Mouse (Mus musculus): ENCODE measurements around the gene Scube2. TPM values are rescaled to one million over a fixed set of nuclear protein-coding genes. Genes with fewer than 3 reads are reported as not detected.

Gene Scube2
- polyA plus RNA-seq, 1 experiment from 2014 or later = 1.2 TPM

DNA sequence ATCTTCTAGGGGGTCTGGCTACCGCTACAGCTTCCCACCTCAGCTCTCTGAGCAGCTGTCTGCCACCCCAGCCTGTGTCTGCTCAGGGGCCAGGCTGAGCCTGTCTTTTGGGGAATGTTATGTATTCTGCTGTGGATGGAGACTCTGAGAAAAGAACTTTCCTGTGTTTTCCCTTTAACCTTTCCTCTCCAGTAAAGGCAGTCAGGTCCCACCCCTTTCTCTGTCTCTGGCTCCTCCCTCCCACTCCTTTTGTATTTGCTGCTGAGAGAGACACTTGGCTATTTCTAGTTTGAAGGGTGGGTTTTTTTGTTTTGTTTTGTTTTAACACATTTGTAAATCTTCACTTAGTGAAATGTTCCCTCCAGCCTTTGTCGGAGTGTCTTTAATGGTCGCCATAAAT is 1.2 kb upstream of the Scube2 start:
- no peak overlapping the region for H3K4me3 ChIP-seq (ENCODE audit: low read depth, low read length)
- no peaks in the 10 kb centered on the region for H3K36me3 ChIP-seq (ENCODE audit: control insufficient read depth, insufficient read depth, low read length)
- H3K4me2 ChIP-seq (ENCODE audit: low read length) = no peak overlapping the region
- no peaks in the 10 kb centered on the region for H3K9me3 ChIP-seq (replicated peaks; ENCODE audit: control insufficient read depth, low read length, poor library complexity, severe bottlenecking)
- ATAC-seq = no peak
- WGBS = 29% methylated on average over 3 of the region's 3 CpGs
- no peak overlapping the region for H3K9ac ChIP-seq (ENCODE audit: low read depth, low read length)
- peaks cover 6% of the 10 kb centered on the region for H3K27me3 ChIP-seq (ENCODE audit: control insufficient read depth, insufficient read depth, low read depth, low read length)
- peaks cover 7% of the 10 kb centered on the region; the same call in 1 of the 2 replicates for H3K4me1 ChIP-seq (ENCODE audit: control insufficient read depth, insufficient read depth, low read length)
- no peak overlapping the region for H3K27ac ChIP-seq (ENCODE audit: low read length)

DNA sequence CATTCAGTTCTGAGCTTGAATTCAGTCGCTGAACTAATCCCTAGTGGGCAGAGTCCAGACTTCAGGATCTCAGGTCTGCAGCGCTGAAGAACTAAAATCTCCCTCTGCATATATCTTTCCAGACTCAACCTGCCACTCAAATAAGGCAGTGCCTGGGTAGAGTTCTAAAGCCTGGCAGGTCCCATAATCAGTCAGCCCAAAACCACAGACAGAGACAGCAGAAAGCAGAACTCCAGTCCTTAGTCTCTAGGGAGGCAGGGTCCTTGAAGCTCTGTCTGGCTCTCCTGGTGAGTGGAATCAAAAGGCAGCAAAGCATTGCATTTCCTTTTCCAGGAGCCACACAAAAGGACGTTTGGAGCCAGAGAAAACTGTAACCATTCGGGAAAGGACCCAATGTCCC is 1.9 kb downstream of the Scube2 start:
- H3K4me3 ChIP-seq (ENCODE audit: low read depth, low read length) = no peak overlapping the region
- WGBS = 18% methylated on average over 4 of the region's 4 CpGs

GRCm38 (mm10) chr7:109860162-109860561 is 5.3 kb downstream of the Scube2 start:
- no peaks in the 10 kb centered on the region for H3K9me3 ChIP-seq (replicated peaks; ENCODE audit: control insufficient read depth, low read length, poor library complexity, severe bottlenecking)
- H3K4me1 ChIP-seq (ENCODE audit: control insufficient read depth, insufficient read depth, low read length) = peaks cover 3% of the 10 kb centered on the region; the same call in 1 of the 2 replicates
- H3K4me3 ChIP-seq (ENCODE audit: low read depth, low read length) = no peak overlapping the region
- 85% methylated on average over 7 of the region's 7 CpGs for WGBS
- ATAC-seq = no peak
- H3K4me2 ChIP-seq (ENCODE audit: low read length) = no peak overlapping the region
- peaks cover 4% of the 10 kb centered on the region; the same call in 1 of the 2 replicates for H3K27me3 ChIP-seq (ENCODE audit: control insufficient read depth, insufficient read depth, low read depth, low read length)
- no peak overlapping the region for H3K27ac ChIP-seq (ENCODE audit: low read length)
- H3K36me3 ChIP-seq (ENCODE audit: control insufficient read depth, insufficient read depth, low read length) = no peaks in the 10 kb centered on the region
- no peak overlapping the region for H3K9ac ChIP-seq (ENCODE audit: low read depth, low read length)

More for the DNA sequence above, 1.9 kb downstream of the Scube2 start:
- Histone ChIP-seq H3K9me3 (replicated peaks; ENCODE audit: control insufficient read depth, low read length, poor library complexity, severe bottlenecking) (no peaks in the 10 kb centered on the region), H3K4me1 (ENCODE audit: control insufficient read depth, insufficient read depth, low read length) (peaks cover 7% of the 10 kb centered on the region; the same call in 1 of the 2 replicates), H3K27me3 (ENCODE audit: control insufficient read depth, insufficient read depth, low read depth, low read length) (peaks cover 6% of the 10 kb centered on the region), H3K36me3 (ENCODE audit: control insufficient read depth, insufficient read depth, low read length) (no peaks in the 10 kb centered on the region), H3K27ac (ENCODE audit: low read length) (no peak overlapping the region), H3K9ac (ENCODE audit: low read depth, low read length) (no peak overlapping the region), H3K4me2 (ENCODE audit: low read length) (no peak overlapping the region)
- ATAC-seq = no peak

DNA sequence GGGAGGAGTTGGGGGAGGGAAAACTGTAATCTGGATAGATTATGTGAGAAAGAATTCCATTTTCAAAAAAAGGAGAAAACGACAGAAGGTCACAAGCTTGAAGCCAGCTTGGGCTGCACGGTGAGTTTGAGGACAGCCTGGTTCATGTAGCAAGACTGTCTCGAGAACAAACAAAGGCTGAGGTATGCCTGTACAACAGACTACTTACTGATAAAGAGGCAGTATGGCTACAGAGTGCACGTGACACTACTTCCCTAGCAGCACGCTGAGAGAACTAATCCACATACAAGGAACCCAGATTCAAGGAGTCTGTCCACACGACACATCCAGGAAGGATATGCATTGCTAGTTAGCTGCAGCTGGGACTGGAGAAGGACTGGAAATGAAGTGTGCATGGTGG is 6.1 kb downstream of the Scube2 start:
- Histone ChIP-seq H3K27me3 (ENCODE audit: control insufficient read depth, insufficient read depth, low read depth, low read length) (no peaks in the 10 kb centered on the region), H3K4me3 (ENCODE audit: low read depth, low read length) (no peak overlapping the region), H3K9me3 (replicated peaks; ENCODE audit: control insufficient read depth, low read length, poor library complexity, severe bottlenecking) (no peaks in the 10 kb centered on the region), H3K4me1 (ENCODE audit: control insufficient read depth, insufficient read depth, low read length) (no peaks in the 10 kb centered on the region), H3K27ac (ENCODE audit: low read length) (no peak overlapping the region), H3K4me2 (ENCODE audit: low read length) (no peak overlapping the region), H3K36me3 (ENCODE audit: control insufficient read depth, insufficient read depth, low read length) (no peaks in the 10 kb centered on the region), H3K9ac (ENCODE audit: low read depth, low read length) (no peak overlapping the region)
- WGBS = 59% methylated on average over 6 of the region's 6 CpGs
- ATAC-seq = no peak

DNA sequence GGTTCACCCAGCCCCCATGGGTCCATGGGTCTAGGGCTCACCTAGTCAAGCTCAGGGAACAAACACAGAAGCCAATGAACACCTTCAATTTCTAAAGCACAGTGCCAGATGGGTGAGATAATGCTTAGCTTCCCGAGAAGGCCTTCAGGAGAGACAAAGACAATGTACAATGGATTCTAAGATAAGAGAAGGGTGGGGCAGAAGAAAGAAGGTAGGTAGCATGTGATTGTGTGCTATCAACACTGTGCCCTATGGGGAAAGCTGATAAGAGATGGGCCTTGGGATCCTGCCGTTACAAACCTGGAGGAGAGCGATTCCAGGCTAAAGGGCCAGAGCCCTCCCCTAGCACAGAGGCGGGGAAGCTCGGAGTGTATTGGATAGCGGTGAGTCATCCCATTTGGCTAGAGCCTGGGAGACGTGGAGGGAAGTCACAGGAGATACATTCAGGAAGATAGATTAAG is 12.7 kb downstream of the Scube2 start:
- no peak overlapping the region for H3K9ac ChIP-seq (ENCODE audit: low read depth, low read length)
- no peaks in the 10 kb centered on the region for H3K9me3 ChIP-seq (replicated peaks; ENCODE audit: control insufficient read depth, low read length, poor library complexity, severe bottlenecking)
- H3K4me3 ChIP-seq (ENCODE audit: low read depth, low read length) = no peak overlapping the region
- H3K4me1 ChIP-seq (ENCODE audit: control insufficient read depth, insufficient read depth, low read length) = peaks cover 9% of the 10 kb centered on the region; the same call in 1 of the 2 replicates
- H3K4me2 ChIP-seq (ENCODE audit: low read length) = no peak overlapping the region
- no peaks in the 10 kb centered on the region for H3K36me3 ChIP-seq (ENCODE audit: control insufficient read depth, insufficient read depth, low read length)
- H3K27me3 ChIP-seq (ENCODE audit: control insufficient read depth, insufficient read depth, low read depth, low read length) = no peaks in the 10 kb centered on the region
- no peak for ATAC-seq
- no peak overlapping the region for H3K27ac ChIP-seq (ENCODE audit: low read length)
- 68% methylated on average over 7 of the region's 7 CpGs for WGBS

DNA sequence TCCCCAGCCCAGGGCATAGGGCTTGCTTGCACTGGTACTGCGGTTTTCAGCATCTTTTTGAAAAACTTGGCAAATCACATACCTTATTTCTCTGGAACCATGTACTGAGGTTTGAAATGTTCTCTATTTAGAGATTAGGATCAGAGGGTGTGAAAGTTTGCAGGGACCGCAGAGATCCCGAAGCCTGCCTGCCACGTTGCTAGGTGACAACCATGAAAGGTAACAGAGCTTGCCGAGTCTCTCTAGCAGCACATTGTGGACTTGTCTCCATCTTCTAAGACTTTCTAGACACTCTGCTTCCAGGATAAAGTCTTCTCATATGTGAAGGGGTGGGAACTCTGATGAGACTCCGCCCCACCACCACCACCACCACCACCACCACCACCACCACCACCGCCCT is 13.5 kb downstream of the Scube2 start:
- H3K27ac ChIP-seq (ENCODE audit: low read length) = no peak overlapping the region
- WGBS = 61% methylated on average over 7 of the region's 7 CpGs
- H3K4me3 ChIP-seq (ENCODE audit: low read depth, low read length) = no peak overlapping the region
- H3K9me3 ChIP-seq (replicated peaks; ENCODE audit: control insufficient read depth, low read length, poor library complexity, severe bottlenecking) = no peaks in the 10 kb centered on the region
- H3K36me3 ChIP-seq (ENCODE audit: control insufficient read depth, insufficient read depth, low read length) = no peaks in the 10 kb centered on the region
- H3K9ac ChIP-seq (ENCODE audit: low read depth, low read length) = no peak overlapping the region
- peaks cover 9% of the 10 kb centered on the region; the same call in 1 of the 2 replicates for H3K4me1 ChIP-seq (ENCODE audit: control insufficient read depth, insufficient read depth, low read length)
- H3K4me2 ChIP-seq (ENCODE audit: low read length) = no peak overlapping the region
- ATAC-seq = no peak
- H3K27me3 ChIP-seq (ENCODE audit: control insufficient read depth, insufficient read depth, low read depth, low read length) = no peaks in the 10 kb centered on the region

DNA sequence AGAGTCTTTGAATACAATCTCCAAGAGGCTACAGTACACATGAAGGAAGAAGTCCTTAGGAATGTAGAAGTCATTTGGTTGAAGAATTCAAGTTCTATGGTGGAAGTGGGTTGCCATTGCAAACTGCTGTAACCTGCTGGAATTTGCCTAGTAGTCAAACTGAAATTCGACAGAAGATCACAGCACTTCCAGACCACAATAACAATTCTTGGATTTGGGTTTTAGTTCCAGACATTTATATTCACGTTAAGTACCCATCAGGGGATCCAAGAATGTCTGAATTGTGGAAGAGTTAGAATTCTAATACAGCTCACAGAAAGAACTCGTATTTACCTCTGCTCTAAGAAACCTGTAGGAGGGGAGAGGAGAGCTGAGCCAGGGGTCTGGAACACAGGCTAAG is 14.9 kb downstream of the Scube2 start:
- Histone ChIP-seq H3K4me1 (ENCODE audit: control insufficient read depth, insufficient read depth, low read length) (peaks cover 9% of the 10 kb centered on the region; the same call in 1 of the 2 replicates), H3K4me3 (ENCODE audit: low read depth, low read length) (no peak overlapping the region), H3K4me2 (ENCODE audit: low read length) (no peak overlapping the region), H3K27ac (ENCODE audit: low read length) (no peak overlapping the region), H3K36me3 (ENCODE audit: control insufficient read depth, insufficient read depth, low read length) (no peaks in the 10 kb centered on the region), H3K27me3 (ENCODE audit: control insufficient read depth, insufficient read depth, low read depth, low read length) (no peaks in the 10 kb centered on the region), H3K9me3 (replicated peaks; ENCODE audit: control insufficient read depth, low read length, poor library complexity, severe bottlenecking) (no peaks in the 10 kb centered on the region), H3K9ac (ENCODE audit: low read depth, low read length) (no peak overlapping the region)
- no peak for ATAC-seq
- WGBS = 24% methylated on average over 3 of the region's 3 CpGs

DNA sequence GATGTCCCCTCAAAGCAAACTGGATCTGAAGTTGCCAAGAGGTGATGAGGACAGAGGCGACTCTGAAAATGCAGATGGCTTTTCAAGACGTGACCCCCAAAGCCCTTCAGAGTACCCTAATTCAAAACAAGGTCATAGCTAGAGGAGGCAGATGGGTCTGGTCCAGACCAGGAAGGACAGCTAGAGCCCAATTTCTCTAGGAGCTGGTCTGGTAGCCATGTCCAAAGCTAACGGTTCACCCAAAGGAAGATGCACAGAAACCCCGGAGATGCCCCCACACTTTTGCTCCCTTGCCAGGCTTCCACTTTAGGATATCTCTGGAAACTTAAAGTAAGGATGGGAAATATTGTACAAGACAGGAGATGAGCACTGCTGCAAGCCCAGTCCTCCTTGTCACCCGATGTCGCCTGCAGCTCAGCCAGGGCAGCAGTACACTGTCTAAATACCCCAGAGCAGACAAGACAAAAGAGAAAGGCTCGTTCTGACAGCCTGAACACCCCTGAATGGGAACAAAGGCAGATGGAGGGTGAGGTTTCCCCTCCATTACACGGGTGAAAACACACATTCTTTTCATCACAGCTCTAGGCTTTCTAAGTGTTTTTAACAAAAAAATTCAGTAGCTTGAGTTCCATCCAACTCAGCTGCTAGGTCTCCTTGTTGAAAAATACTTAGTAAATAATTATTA is 15.6 kb downstream of the Scube2 start:
- Histone ChIP-seq H3K4me2 (ENCODE audit: low read length) (no peak overlapping the region), H3K36me3 (ENCODE audit: control insufficient read depth, insufficient read depth, low read length) (no peaks in the 10 kb centered on the region), H3K9me3 (replicated peaks; ENCODE audit: control insufficient read depth, low read length, poor library complexity, severe bottlenecking) (no peaks in the 10 kb centered on the region), H3K27ac (ENCODE audit: low read length) (no peak overlapping the region), H3K9ac (ENCODE audit: low read depth, low read length) (no peak overlapping the region), H3K27me3 (ENCODE audit: control insufficient read depth, insufficient read depth, low read depth, low read length) (no peaks in the 10 kb centered on the region), H3K4me1 (ENCODE audit: control insufficient read depth, insufficient read depth, low read length) (peaks cover 9% of the 10 kb centered on the region; the same call in 1 of the 2 replicates), H3K4me3 (ENCODE audit: low read depth, low read length) (no peak overlapping the region)
- 19% methylated on average over 8 of the region's 8 CpGs for WGBS
- no peak for ATAC-seq

- no peak overlapping the region for H3K27ac ChIP-seq (ENCODE audit: low read length)
- no peaks in the 10 kb centered on the region for H3K9me3 ChIP-seq (replicated peaks; ENCODE audit: control insufficient read depth, low read length, poor library complexity, severe bottlenecking)
- no peaks in the 10 kb centered on the region for H3K27me3 ChIP-seq (ENCODE audit: control insufficient read depth, insufficient read depth, low read depth, low read length)
- H3K4me3 ChIP-seq (ENCODE audit: low read depth, low read length) = no peak overlapping the region
- H3K4me1 ChIP-seq (ENCODE audit: control insufficient read depth, insufficient read depth, low read length) = peaks cover 9% of the 10 kb centered on the region; the same call in 1 of the 2 replicates
- no peak overlapping the region for H3K9ac ChIP-seq (ENCODE audit: low read depth, low read length)
- 24% methylated on average over 11 of the region's 11 CpGs for WGBS
- peak; percentile 76 for ATAC-seq
- H3K4me2 ChIP-seq (ENCODE audit: low read length) = no peak overlapping the region
- H3K36me3 ChIP-seq (ENCODE audit: control insufficient read depth, insufficient read depth, low read length) = no peaks in the 10 kb centered on the region
Observed at GRCm38 (mm10) chr7:109848867-109849733, 16.4 kb downstream of the Scube2 start.
